Mouse (Mus musculus): ENCODE data around the gene Cog3.

Gene Cog3

GRCm38 (mm10) chr14:75706647-75707046 lies 47.7 kb downstream of the Cog3 start:
- in situ Hi-C loops (cut with MboI, MseI) = no loop called here

GRCm38 (mm10) chr14:75697928-75698327 lies 56.4 kb downstream of the Cog3 start:
- in situ Hi-C loops (cut with MboI, MseI) = no loop called here

- in situ Hi-C loops (cut with MboI, MseI) = no loop called here
Observed at GRCm38 (mm10) chr14:75696096-75696495, 58.2 kb downstream of the Cog3 start.

- in situ Hi-C loops (cut with MboI, MseI) = no loop called here
Observed at GRCm38 (mm10) chr14:75690428-75690827, 63.9 kb downstream of the Cog3 start.

GRCm38 (mm10) chr14:75676316-75676715 lies 78.0 kb downstream of the Cog3 start:
- in situ Hi-C loops (cut with MboI, MseI) = no loop called here

GRCm38 (mm10) chr14:75669085-75669645 lies 85.2 kb downstream of the Cog3 start:
- in situ Hi-C loops (cut with MboI, MseI) = no loop called here

GRCm38 (mm10) chr14:75665430-75666180 lies 88.7 kb downstream of the Cog3 start:
- in situ Hi-C loops (cut with MboI, MseI) = no loop called here

- in situ Hi-C loops (cut with MboI, MseI) = no loop called here
Observed at GRCm38 (mm10) chr14:75661548-75661947, 92.8 kb downstream of the Cog3 start.

- in situ Hi-C loops (cut with MboI, MseI) = no loop called here
Observed at GRCm38 (mm10) chr14:75660936-75661335, 93.4 kb downstream of the Cog3 start.

All from T-helper 17 cell (primary cell).